Mouse (Mus musculus): Measurements from ENCODE around the gene Washc3.

DNA sequence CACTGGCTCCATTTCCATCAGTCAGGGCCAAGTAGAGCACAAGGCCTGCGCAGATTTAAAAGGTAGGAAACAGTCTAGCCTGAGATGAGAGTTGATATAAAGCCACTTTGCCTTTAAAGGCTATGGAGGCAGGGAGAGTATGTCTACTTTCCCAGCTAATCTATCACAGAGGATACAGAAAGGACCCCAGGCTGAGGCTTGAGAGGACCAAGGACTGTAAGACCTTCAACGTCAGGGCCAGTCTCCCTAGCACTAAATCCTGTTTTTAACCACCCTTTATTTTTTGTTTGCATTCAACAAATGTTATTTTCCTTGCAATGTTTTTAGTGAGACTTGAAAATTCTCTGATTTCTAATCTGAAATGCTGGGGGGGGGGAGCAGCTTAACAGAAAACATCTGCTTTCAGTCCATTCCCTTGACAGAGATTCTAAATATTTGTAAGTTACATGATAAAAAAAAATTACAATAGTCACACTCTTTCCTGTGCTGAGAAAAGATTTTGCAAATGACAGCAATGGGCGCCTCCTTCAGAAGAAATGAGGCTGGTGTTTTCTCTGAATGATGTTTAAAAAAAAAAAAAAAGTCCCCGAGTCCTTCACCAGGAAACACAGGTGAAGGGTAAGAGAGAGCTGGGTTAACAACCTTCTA, 83.6 kb downstream of the Washc3 start:
- no peak for TF ChIP-seq POLR2A (IDR thresholded peaks at IDR 0.05; ENCODE audit: extremely low read depth, insufficient read depth, low read length)
- no peak for TF ChIP-seq CTCF (IDR thresholded peaks at IDR 0.05; ENCODE audit: extremely low read depth, insufficient read depth, low read length)
